Mouse (Mus musculus): Measurements from ENCODE around the gene Hhat.

Hhat gene

DNA sequence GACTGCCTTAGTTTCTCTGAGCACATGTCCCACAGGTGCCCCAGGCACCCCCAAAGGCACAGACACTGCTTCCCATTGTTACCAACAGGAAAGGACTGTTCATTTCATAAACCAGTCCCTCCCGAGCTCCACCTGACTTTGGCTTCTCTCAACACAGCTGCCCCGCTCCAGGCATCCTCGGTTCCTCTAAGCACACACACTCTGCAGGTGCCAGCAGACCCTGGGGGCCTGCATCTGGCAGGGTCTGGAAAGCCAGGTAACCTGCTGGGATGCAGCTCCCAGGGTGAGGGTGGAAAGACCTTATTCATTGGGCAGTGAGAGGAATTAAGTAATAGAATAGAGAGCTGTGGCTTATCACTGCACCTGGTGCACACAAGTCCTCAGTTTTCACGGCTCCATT is 107.4 kb downstream of the Hhat start:
- TF ChIP-seq GATA4 (IDR thresholded peaks at IDR 0.05; ENCODE audit: insufficient replicate concordance, low read length) = no peak

DNA sequence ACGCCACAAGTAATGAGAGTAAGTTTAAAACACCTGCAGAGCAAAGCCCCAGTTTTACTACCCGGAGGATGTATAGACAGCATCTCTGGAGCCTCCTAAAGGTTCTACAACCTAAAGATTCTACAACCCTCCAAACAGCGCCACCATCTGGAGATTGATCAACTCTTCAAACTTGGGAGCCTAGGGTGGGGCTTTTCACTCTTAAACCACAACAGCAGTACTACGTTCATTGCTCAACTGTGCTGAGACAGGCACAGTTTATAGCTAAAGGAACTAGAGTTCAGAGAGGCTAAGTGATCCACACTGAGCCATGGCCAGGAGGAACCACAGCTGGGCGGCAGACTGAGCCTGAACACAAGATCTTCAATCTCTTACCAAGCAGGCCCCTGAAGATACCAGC is 107.9 kb downstream of the Hhat start:
- TF ChIP-seq GATA4 (IDR thresholded peaks at IDR 0.05; ENCODE audit: insufficient replicate concordance, low read length) = no peak

DNA sequence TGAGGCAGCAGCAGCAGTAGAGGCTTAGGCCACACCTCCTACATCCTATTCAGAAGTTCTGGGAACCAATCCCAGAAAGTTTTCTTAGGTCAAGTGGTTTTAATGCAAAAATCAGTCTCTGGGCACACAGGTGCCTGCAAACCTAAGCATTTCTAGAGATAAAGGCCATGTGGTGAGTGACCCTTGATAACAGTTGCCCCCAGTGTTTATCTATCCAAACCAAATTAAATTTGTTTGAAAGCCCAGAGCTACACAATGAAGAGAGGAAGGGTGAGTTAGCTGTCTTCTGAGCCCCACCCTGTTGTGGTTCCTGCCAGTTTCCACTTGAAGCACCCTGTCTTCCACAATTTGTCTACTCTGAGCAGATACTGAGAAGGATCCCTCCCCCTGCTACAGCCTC is 109.4 kb downstream of the Hhat start:
- no peak for TF ChIP-seq GATA4 (IDR thresholded peaks at IDR 0.05; ENCODE audit: insufficient replicate concordance, low read length)

DNA sequence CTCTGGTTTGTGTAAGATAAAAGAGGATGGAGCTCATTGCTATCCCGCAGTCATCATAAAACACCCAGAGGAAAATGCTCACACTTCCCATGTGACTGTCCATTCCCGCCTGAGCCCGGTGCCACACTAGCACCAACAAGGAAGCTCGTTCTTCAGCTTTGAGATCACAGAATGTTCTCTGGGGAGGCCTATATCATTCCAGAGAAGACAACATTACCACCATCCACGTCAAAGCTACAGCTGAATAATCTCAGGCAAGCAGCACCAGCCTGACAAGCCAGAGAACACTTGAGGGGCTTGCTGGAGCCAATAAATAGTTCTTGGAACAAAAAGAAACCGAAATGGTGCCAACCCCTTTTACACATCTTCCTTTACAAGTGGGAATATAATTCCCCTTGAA is 113.6 kb downstream of the Hhat start:
- no peak for TF ChIP-seq GATA4 (IDR thresholded peaks at IDR 0.05; ENCODE audit: insufficient replicate concordance, low read length)

DNA sequence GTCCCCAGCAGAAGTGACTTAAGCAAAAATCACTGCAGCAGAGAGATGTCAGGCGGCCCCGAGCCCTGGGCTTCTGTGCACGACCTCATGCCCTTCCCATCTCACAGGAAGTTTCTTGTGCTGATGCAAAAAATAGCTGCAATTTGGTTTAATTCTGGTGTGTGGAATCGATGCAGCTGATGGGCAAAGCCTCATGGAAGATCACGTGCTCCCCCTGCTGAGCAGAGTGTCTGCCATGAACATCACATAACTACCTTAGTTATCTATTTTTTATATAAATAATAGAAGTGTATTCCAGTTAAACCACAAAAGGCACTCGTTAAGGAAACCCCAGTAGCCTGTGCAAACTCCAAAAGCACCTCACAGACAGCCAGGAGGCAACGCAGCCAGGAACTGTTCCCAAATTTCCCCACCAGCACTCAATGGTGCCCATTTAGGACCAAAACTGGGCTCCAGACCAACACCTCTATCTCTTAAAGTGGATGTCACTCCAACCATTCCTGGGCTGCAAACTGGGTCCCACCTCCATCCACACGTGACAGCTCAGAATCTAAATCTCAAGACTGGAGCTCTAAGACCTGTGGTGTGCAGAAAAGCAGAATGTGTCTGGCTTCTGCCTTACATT is 118.9 kb downstream of the Hhat start:
- no peak for TF ChIP-seq GATA4 (IDR thresholded peaks at IDR 0.05; ENCODE audit: insufficient replicate concordance, low read length)

DNA sequence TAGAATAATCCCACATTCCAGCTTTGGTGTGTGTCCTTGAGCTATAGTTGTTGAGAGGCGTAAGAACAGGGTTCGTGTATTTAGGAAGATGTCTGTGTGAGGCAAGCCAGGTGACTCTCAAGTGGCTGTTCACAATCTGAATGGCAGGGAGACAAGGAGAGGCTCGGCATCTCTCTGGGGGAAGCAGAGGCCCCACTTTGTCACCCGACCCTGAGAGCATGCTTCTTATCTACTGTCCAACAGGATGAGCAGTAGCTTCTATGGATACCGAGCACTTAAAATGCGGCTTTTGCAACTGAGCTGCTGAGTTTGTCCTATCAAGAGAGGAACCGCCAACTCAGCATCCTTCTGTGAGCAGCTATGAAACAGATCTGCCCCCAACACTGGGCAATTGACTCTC is 120.4 kb downstream of the Hhat start:
- TF ChIP-seq GATA4 (IDR thresholded peaks at IDR 0.05; ENCODE audit: insufficient replicate concordance, low read length) = no peak

DNA sequence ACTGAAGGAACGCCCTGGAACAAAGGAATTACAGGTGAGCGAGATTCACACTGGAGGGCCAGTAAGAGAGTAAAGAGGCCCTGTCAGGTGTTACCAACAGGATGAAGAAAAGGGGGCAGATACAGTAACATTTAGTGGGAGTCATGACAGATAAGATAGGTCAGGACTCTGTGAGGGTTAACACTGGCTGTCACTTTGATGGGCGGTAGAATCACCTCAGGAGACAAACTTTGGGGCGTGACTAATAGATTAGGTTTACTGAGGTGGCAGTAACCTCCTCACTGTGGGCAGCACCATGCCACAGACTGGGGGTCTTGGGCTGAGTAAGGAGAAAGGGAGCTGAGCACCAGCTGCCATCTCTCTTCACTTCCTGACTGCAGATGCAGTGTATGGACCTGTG is 121.0 kb downstream of the Hhat start:
- no peak for TF ChIP-seq GATA4 (IDR thresholded peaks at IDR 0.05; ENCODE audit: insufficient replicate concordance, low read length)

DNA sequence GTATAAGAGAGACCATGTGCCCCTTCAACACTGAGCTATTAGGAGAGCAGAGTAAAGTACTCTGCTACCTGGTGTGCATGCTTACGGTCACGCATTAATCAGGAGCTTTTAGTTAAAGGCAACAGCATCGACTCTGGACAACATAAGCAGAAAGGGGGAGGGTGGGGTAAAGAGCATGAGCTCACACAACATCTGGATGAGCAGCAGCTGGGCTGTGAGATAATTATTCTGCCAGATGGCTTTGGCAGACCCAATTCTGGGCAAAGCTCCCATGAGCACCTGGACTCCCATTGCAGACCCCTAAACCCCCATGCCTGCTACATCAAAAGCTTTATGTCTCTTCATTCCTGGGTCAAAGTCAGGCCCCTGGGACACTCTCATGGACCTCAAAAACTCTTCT is 121.8 kb downstream of the Hhat start:
- TF ChIP-seq GATA4 (IDR thresholded peaks at IDR 0.05; ENCODE audit: insufficient replicate concordance, low read length) = no peak

DNA sequence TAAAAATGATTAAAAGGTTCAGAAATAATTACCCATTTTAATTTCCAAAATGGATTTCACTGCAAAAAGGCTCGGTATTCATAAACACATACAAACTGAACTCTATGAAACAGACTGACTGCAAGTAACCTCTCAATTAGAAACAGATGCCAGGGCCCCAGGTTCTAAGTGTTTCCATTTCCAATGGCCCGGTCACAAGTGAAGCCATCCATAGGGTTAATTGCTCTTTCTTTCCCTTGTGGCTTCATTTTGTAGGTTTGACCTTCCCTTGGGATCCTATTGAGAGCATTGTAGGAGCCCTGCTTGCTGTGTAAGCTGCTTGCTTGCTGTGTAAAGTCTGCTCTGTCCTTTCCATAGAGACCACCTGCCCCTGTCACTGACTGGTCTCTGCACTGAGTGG is 123.7 kb downstream of the Hhat start:
- TF ChIP-seq GATA4 (IDR thresholded peaks at IDR 0.05; ENCODE audit: insufficient replicate concordance, low read length) = no peak

DNA sequence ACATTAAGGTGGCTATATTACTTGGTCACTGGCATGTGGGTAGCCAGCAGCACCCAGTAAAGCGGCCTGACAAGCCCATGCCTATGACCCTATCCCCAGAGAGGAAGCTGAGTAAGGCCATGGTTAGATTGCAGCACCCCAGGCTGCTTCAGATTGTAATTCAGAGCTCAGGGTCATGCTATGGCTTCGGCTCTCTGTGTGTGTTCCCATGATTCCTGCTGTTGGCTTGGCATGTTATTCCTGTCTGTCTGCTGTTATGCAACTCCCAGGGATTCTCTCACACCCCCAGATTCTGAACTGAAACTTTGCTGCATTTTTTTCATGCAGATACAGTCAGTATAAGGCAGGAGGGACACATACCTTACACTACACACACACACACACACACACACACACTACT is 128.9 kb downstream of the Hhat start:
- TF ChIP-seq GATA4 (IDR thresholded peaks at IDR 0.05; ENCODE audit: insufficient replicate concordance, low read length) = no peak

DNA sequence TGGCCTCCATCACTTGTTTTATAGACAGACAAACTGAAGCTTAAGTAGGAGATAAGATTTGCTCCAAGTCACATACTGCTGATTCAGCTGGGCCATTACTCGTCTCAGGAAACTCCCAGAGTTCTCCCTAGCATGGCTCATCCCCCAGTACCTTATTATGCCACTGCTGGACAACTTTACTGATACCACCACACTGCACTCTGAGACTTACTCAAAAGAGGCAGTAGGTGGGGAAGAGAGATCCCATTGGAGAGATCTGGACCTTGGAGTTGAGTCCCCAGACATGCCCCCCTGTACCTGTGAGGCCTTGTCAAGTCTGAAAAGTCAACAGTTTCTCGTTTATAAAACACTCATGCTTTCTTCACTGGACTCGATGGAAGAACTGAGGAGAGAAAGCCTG is 131.8 kb downstream of the Hhat start:
- no peak for TF ChIP-seq GATA4 (IDR thresholded peaks at IDR 0.05; ENCODE audit: insufficient replicate concordance, low read length)

DNA sequence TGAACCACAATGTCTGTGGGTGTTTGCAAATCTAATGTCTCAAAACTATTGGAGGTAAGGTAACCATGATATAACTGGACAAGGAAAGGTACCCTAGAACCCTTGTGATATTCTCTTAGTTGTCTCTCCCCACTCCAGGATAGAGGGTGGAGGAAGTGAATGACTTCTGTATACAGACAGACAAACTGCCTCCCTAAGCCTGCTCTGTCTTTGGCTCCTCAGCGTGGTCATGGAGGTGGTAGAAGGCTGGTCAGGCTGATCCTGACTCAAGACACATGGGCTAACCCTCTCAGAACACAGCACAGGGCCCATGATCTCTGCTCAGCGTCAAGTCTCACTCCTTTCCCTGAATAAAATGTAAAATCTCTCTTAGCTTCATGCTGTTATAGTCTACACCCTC is 149.2 kb downstream of the Hhat start:
- no peak for TF ChIP-seq GATA4 (IDR thresholded peaks at IDR 0.05; ENCODE audit: insufficient replicate concordance, low read length)

DNA sequence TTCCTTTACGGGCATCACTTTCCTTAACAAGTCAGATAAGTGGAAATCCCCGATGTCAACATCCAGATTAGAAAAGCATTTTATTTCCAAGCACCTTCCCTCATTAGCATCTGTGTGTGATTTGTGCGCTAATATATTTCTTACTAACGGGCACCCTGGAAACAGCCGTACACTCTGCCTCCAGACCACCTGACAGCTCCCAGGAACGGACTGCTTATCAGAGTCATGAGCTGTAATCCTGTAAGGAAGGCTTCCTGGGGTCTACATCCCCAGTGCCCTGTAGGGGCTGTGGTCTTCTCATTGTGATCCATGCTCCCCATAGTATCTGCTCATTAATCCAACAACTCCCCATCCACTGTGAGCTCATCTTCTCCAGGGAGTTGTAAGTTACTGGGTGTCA is 157.8 kb downstream of the Hhat start:
- TF ChIP-seq GATA4 (IDR thresholded peaks at IDR 0.05; ENCODE audit: insufficient replicate concordance, low read length) = no peak

DNA sequence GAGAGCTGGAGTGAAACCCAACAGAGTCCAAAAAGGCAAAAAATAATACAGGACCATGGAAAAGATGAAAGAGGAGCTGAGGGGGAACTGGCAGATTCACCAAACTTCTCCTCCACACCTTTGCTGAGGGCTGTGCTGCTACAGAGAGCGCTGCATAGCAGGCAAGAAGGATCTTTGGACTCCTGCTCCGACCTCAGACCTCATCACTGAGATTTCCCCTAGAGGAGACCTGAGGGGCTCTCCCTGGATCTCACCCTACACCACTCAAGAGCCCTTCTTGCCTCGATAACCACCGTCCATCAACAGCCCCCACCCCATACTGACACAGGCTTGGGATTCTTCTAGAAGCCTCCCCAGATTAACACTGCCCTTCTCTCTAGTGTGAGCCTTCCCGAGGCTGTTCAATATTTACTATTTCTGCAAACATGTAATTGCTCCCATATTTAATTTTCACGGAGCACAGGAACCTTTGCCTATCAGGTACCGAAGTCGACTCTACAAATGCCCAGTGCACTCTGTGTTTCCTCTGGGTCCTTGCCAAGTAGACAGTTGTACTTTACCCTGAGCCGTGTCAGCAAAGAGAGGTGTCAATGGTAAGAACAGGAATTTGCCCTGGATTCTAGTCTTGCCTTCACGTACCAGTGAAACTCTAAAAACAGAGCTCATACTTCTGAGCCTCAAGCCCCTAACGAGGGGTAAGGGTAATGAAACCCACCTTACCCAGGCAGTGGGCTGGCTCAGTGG is 158.9 kb downstream of the Hhat start:
- no peak for TF ChIP-seq GATA4 (IDR thresholded peaks at IDR 0.05; ENCODE audit: insufficient replicate concordance, low read length)

DNA sequence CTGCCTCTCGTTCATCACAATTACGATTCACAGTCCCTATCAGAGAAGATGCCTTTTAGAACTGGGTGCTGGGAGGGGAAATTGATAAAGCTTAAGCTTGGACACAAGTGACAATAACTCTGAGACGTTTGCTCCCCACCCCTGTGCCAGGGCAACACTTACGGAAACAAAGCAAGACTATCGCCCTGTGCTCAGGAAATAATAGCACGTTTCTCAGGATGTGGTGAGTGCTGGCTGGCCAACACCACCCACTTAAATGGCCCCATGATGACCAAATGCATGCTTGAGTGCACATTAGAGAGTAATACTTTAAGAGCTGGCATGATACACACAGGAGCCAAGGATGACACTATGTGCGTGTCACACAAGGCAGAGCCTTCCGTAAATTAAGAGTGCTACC is 164.1 kb downstream of the Hhat start:
- TF ChIP-seq GATA4 (IDR thresholded peaks at IDR 0.05; ENCODE audit: insufficient replicate concordance, low read length) = no peak

DNA sequence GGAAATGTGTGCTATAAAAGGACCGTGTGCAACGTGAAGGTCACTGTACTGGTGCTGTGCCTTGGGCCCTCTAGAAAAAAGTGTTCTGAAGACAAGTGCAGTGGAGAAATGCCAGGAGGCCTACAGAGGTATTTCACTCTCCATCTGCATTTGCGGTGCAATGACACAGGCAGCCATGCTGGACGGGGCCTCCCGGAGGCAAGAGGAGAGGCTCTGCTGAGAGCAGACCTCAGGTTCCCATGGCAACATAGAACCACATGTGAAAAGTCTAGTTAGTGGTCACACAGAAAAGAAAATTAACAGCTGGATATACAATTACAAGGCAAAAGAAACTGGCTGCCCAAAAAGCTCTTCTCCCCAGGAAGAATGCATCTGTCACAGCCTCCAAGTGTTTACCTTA is 166.6 kb downstream of the Hhat start:
- TF ChIP-seq GATA4 (IDR thresholded peaks at IDR 0.05; ENCODE audit: insufficient replicate concordance, low read length) = no peak

DNA sequence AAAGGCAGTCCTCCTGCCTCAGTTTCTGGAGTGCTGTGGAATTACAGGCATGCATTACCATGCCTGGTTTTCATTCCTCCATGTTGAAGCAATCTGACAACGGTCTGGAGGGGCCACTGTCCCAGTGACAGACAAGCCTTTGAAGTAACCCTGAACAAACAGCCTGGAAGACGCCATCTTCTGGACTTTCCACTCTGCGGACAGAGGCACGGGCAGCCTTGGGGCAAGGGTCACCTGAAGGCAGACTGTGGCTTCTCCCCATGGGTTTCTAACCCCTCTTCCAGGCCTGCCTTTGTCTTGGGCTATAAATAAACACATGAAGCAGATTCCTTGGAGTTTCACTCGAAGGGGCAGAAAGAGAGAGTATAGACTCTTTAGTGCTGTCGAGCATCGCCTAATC is 167.5 kb downstream of the Hhat start:
- TF ChIP-seq GATA4 (IDR thresholded peaks at IDR 0.05; ENCODE audit: insufficient replicate concordance, low read length) = no peak

All from liver, adult (tissue).